Mouse (Mus musculus) C3H10T1/2 (cell line): ENCODE results near the gene Olfr160. TPM values are rescaled to one million over a fixed set of nuclear protein-coding genes. Genes with fewer than 3 reads are reported as not detected.

Experiments
- polyA plus RNA-seq, 2 experiments: library from polyadenylated mRNA; unstranded; fragments of >200 nt; fragmentation: generic; extraction: Trizol; gene quantifications; one replicate each; pipeline ENCODE4 v1.2.1; 2012; ENCODE audit warnings: missing spikeins in 2 of 2

The Olfr160 gene
- polyA plus RNA-seq: not detected

DNA sequence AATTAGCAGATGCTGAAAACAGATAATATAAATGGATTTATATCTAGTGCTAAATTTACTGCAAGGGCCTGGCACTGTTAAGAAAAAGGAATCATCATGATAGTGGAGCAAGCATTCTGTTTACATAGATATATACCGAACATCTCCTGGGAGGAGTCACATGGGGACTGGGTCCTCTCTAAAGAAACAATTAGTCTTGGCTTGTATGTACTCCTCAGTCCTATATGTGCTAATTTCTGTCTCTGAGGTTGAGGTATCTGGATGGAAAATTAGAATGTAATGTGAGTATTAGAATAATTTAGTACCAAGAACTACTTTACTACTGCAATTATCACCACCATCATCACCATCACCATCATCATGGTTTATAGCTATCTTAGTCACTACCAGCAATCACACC is at the start of gene Olfr160:
Gene Olfr160, minus strand, starts transcription at position 101 of the 400 bp plus-strand sequence.

GRCm38 (mm10) chr9:37744806-37745205 is 28.8 kb upstream of the Olfr160 start, which contains the start of gene Olfr874:
TSS of gene Olfr874 (plus strand) at chr9:37745106.

DNA sequence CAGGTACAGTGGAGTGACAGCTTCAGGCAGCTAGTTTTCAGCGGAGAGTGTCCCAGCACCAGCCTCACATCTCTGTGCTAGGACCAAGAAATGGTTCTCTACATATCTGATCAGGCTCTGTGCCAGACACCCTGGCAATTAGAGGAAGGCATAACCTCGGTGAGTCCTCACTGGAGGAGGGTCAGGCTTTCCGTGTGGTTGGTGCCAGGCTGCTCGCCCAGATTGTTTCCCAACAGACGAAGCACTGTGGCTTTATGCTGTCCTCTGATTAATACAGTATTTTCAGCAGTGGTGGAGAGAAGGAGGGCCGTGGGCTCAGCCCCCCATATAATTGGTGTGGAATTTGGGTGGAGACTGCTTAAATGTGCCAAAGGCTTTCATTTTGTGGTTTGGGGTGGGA is 46.9 kb downstream of the Olfr160 start, which contains the start of gene Panx3:
Gene Panx3, minus strand, starts transcription at position 121 of the 400 bp plus-strand sequence.

Other genes starting within 250 kb of the Olfr160 start
- gene Msantd2, start 226.9 kb downstream of the Olfr160 start, polyA plus RNA-seq: 1 to 10 TPM in 1 of 2 experiments, under 1 TPM in 1; 0.94 to 7.4 TPM
- under 1 TPM; 0.01 to 0.08 TPM for gene Esam, start 188.2 kb downstream of the Olfr160 start, polyA plus RNA-seq
- not detected for gene Vsig2, start 177.0 kb downstream of the Olfr160 start, polyA plus RNA-seq
- under 1 TPM; 0.14 to 0.67 TPM for gene Nrgn, start 163.3 kb downstream of the Olfr160 start, polyA plus RNA-seq
- 10 to 100 TPM in 1 of 2 experiments, under 1 TPM in 1; 0.94 to 11.9 TPM for gene Siae, start 160.6 kb downstream of the Olfr160 start, polyA plus RNA-seq
- gene Spa17, start 102.5 kb downstream of the Olfr160 start, polyA plus RNA-seq: 1 to 10 TPM; 2.4 to 9.2 TPM
- gene Tbrg1, start 58.9 kb downstream of the Olfr160 start, polyA plus RNA-seq: 100 to 1,000 TPM in 1 of 2 experiments, 10 to 100 TPM in 1; 80.8 to 129 TPM
- gene Panx3, start 47.0 kb downstream of the Olfr160 start, polyA plus RNA-seq: under 1 TPM in 1 of 2 experiments, not detected in 1; 0.02 TPM
- not detected for gene Olfr874, start 28.9 kb upstream of the Olfr160 start, polyA plus RNA-seq
- gene Olfr875, start 55.6 kb upstream of the Olfr160 start, polyA plus RNA-seq: not detected
- not detected for gene Olfr876, start 86.8 kb upstream of the Olfr160 start, polyA plus RNA-seq
- not detected for gene Olfr877, start 138.0 kb upstream of the Olfr160 start, polyA plus RNA-seq
- not detected for gene Olfr145, start 180.5 kb upstream of the Olfr160 start, polyA plus RNA-seq
- gene Olfr878, start 201.6 kb upstream of the Olfr160 start, polyA plus RNA-seq: not detected